Mouse (Mus musculus): Measurements from ENCODE around the gene Asic3. TPM values are rescaled to one million over a fixed set of nuclear protein-coding genes. Genes with fewer than 3 reads are reported as not detected.
"Not testable (repeated sequence)": the region's sequence is repeated elsewhere in the genome, so short reads cannot be mapped to it uniquely, and the experiment has no call there.

Asic3 gene
- polyA plus RNA-seq, 1 experiment from 2014 or later, result not detected

- H3K36me3 ChIP-seq (ENCODE audit: control insufficient read depth, insufficient read depth, low read length), result no peaks in the 10 kb centered on the region
- H3K9ac ChIP-seq (ENCODE audit: low read length), result no peak overlapping the region
- 0 out of 2 replicates have a peak, but pooled peaks cover 2% of the 10 kb centered on the region for H3K27me3 ChIP-seq (replicated peaks; ENCODE audit: control insufficient read depth, insufficient read depth, low read length)
- H3K9me3 ChIP-seq (ENCODE audit: control insufficient read depth, low read length), result no peaks in the 10 kb centered on the region
- no peak for DNase-seq (ENCODE audit: low spot score)
- ATAC-seq (replicated peaks; ENCODE audit: low FRiP score, low TSS enrichment, low read depth), result no peak
- H3K4me1 ChIP-seq (replicated peaks; ENCODE audit: control insufficient read depth, insufficient read depth, low read length), result peaks cover 17% of the 10 kb centered on the region
- WGBS, result 75% methylated on average over 7 of the region's 7 CpGs
- H3K27ac ChIP-seq (ENCODE audit: low read depth), result no peak overlapping the region
- no peak overlapping the region for H3K4me3 ChIP-seq (ENCODE audit: low read depth, low read length)
- H3K4me2 ChIP-seq (ENCODE audit: low read length), result no peak overlapping the region
Observed at GRCm38 (mm10) chr5:24392724-24393123, 20.5 kb upstream of the Asic3 start.

- Histone ChIP-seq H3K36me3 (ENCODE audit: control insufficient read depth, insufficient read depth, low read length) (no peaks in the 10 kb centered on the region), H3K4me2 (ENCODE audit: low read length) (peak within 1 kb of the TSS; percentile 56), H3K4me3 (ENCODE audit: low read depth, low read length) (peak within 1 kb of the TSS; percentile 61), H3K27me3 (replicated peaks; ENCODE audit: control insufficient read depth, insufficient read depth, low read length) (0 out of 2 replicates have a peak, but pooled peaks cover 2% of the 10 kb centered on the region), H3K27ac (ENCODE audit: low read depth) (peak within 1 kb of the TSS; percentile 72), H3K4me1 (replicated peaks; ENCODE audit: control insufficient read depth, insufficient read depth, low read length) (peaks cover 9% of the 10 kb centered on the region), H3K9me3 (ENCODE audit: control insufficient read depth, low read length) (no peaks in the 10 kb centered on the region), H3K9ac (ENCODE audit: low read length) (peak within 1 kb of the TSS; percentile 51)
- 24% methylated on average over 7 of the region's 7 CpGs for WGBS
- DNase-seq (ENCODE audit: low spot score) (peak; percentile 84), ATAC-seq (replicated peaks; ENCODE audit: low FRiP score, low TSS enrichment, low read depth) (no peak)
Observed at GRCm38 (mm10) chr5:24393392-24393997, 19.7 kb upstream of the Asic3 start, which contains the start of gene Abcb8. Gene Abcb8 (plus strand): TSS chr5:24393663.

- Histone ChIP-seq H3K27ac (ENCODE audit: low read depth) (peak overlapping the region; percentile 72), H3K36me3 (ENCODE audit: control insufficient read depth, insufficient read depth, low read length) (no peaks in the 10 kb centered on the region), H3K27me3 (replicated peaks; ENCODE audit: control insufficient read depth, insufficient read depth, low read length) (0 out of 2 replicates have a peak, but pooled peaks cover 2% of the 10 kb centered on the region), H3K9me3 (ENCODE audit: control insufficient read depth, low read length) (no peaks in the 10 kb centered on the region), H3K9ac (ENCODE audit: low read length) (peak overlapping the region; percentile 51), H3K4me2 (ENCODE audit: low read length) (peak overlapping the region; percentile 56), H3K4me3 (ENCODE audit: low read depth, low read length) (peak overlapping the region; percentile 61), H3K4me1 (replicated peaks; ENCODE audit: control insufficient read depth, insufficient read depth, low read length) (peaks cover 8% of the 10 kb centered on the region)
- peak; percentile 95 for ATAC-seq (replicated peaks; ENCODE audit: low FRiP score, low TSS enrichment, low read depth)
- DNase-seq (ENCODE audit: low spot score), result peak; percentile 98
- WGBS, result 2% methylated on average over 36 of the region's 36 CpGs
Observed at GRCm38 (mm10) chr5:24394165-24394894, 18.9 kb upstream of the Asic3 start.

GRCm38 (mm10) chr5:24396254-24396653 lies 16.9 kb upstream of the Asic3 start:
- 89% methylated on average over 6 of the region's 6 CpGs for WGBS
- H3K9me3 ChIP-seq (ENCODE audit: control insufficient read depth, low read length); ATAC-seq (replicated peaks; ENCODE audit: low FRiP score, low TSS enrichment, low read depth); H3K4me3 ChIP-seq (ENCODE audit: low read depth, low read length); H3K27ac ChIP-seq (ENCODE audit: low read depth); H3K36me3 ChIP-seq (ENCODE audit: control insufficient read depth, insufficient read depth, low read length); H3K4me1 ChIP-seq (replicated peaks; ENCODE audit: control insufficient read depth, insufficient read depth, low read length); H3K4me2 ChIP-seq (ENCODE audit: low read length); H3K27me3 ChIP-seq (replicated peaks; ENCODE audit: control insufficient read depth, insufficient read depth, low read length); DNase-seq (ENCODE audit: low spot score); H3K9ac ChIP-seq (ENCODE audit: low read length): not testable (repeated sequence)

- Histone ChIP-seq H3K9me3 (ENCODE audit: control insufficient read depth, low read length) (no peaks in the 10 kb centered on the region), H3K4me2 (ENCODE audit: low read length) (no peak overlapping the region), H3K4me3 (ENCODE audit: low read depth, low read length) (no peak overlapping the region), H3K9ac (ENCODE audit: low read length) (no peak overlapping the region), H3K4me1 (replicated peaks; ENCODE audit: control insufficient read depth, insufficient read depth, low read length) (0 out of 2 replicates have a peak, but pooled peaks cover 4% of the 10 kb centered on the region), H3K27ac (ENCODE audit: low read depth) (no peak overlapping the region), H3K27me3 (replicated peaks; ENCODE audit: control insufficient read depth, insufficient read depth, low read length) (no peaks in the 10 kb centered on the region), H3K36me3 (ENCODE audit: control insufficient read depth, insufficient read depth, low read length) (peaks cover 30% of the 10 kb centered on the region; the same call in 1 of the 2 replicates)
- WGBS, result 88% methylated on average over 10 of the region's 10 CpGs
- no peak for DNase-seq (ENCODE audit: low spot score)
- no peak; the same call in 1 of the 2 replicates for ATAC-seq (replicated peaks; ENCODE audit: low FRiP score, low TSS enrichment, low read depth)
Observed at GRCm38 (mm10) chr5:24399686-24400085, 13.5 kb upstream of the Asic3 start.

GRCm38 (mm10) chr5:24400362-24400761 lies 12.8 kb upstream of the Asic3 start:
- H3K4me3 ChIP-seq (ENCODE audit: low read depth, low read length), result no peak overlapping the region
- H3K27ac ChIP-seq (ENCODE audit: low read depth), result no peak overlapping the region
- no peaks in the 10 kb centered on the region for H3K9me3 ChIP-seq (ENCODE audit: control insufficient read depth, low read length)
- H3K9ac ChIP-seq (ENCODE audit: low read length), result no peak overlapping the region
- H3K36me3 ChIP-seq (ENCODE audit: control insufficient read depth, insufficient read depth, low read length), result peaks cover 30% of the 10 kb centered on the region; the same call in 1 of the 2 replicates
- 86% methylated on average over 11 of the region's 11 CpGs for WGBS
- no peak overlapping the region for H3K4me2 ChIP-seq (ENCODE audit: low read length)
- ATAC-seq (replicated peaks; ENCODE audit: low FRiP score, low TSS enrichment, low read depth), result no peak
- H3K27me3 ChIP-seq (replicated peaks; ENCODE audit: control insufficient read depth, insufficient read depth, low read length), result no peaks in the 10 kb centered on the region
- no peaks in the 10 kb centered on the region for H3K4me1 ChIP-seq (replicated peaks; ENCODE audit: control insufficient read depth, insufficient read depth, low read length)
- DNase-seq (ENCODE audit: low spot score), result no peak

GRCm38 (mm10) chr5:24400911-24401605 lies 12.1 kb upstream of the Asic3 start:
- Histone ChIP-seq H3K9me3 (ENCODE audit: control insufficient read depth, low read length) (no peaks in the 10 kb centered on the region), H3K27ac (ENCODE audit: low read depth) (no peak overlapping the region), H3K9ac (ENCODE audit: low read length) (no peak overlapping the region), H3K4me3 (ENCODE audit: low read depth, low read length) (no peak overlapping the region), H3K36me3 (ENCODE audit: control insufficient read depth, insufficient read depth, low read length) (peaks cover 35% of the 10 kb centered on the region), H3K27me3 (replicated peaks; ENCODE audit: control insufficient read depth, insufficient read depth, low read length) (no peaks in the 10 kb centered on the region), H3K4me1 (replicated peaks; ENCODE audit: control insufficient read depth, insufficient read depth, low read length) (no peaks in the 10 kb centered on the region), H3K4me2 (ENCODE audit: low read length) (no peak overlapping the region)
- ATAC-seq (replicated peaks; ENCODE audit: low FRiP score, low TSS enrichment, low read depth) (no peak), DNase-seq (ENCODE audit: low spot score) (no peak)
- 87% methylated on average over 5 of the region's 5 CpGs for WGBS

- no peaks in the 10 kb centered on the region for H3K9me3 ChIP-seq (ENCODE audit: control insufficient read depth, low read length)
- H3K27me3 ChIP-seq (replicated peaks; ENCODE audit: control insufficient read depth, insufficient read depth, low read length), result no peaks in the 10 kb centered on the region
- H3K4me2 ChIP-seq (ENCODE audit: low read length), result no peak overlapping the region
- no peak overlapping the region for H3K27ac ChIP-seq (ENCODE audit: low read depth)
- WGBS, result 75% methylated on average over 9 of the region's 9 CpGs
- no peaks in the 10 kb centered on the region for H3K4me1 ChIP-seq (replicated peaks; ENCODE audit: control insufficient read depth, insufficient read depth, low read length)
- no peak overlapping the region for H3K4me3 ChIP-seq (ENCODE audit: low read depth, low read length)
- peaks cover 40% of the 10 kb centered on the region for H3K36me3 ChIP-seq (ENCODE audit: control insufficient read depth, insufficient read depth, low read length)
- ATAC-seq (replicated peaks; ENCODE audit: low FRiP score, low TSS enrichment, low read depth) (no peak; the same call in 1 of the 2 replicates), DNase-seq (ENCODE audit: low spot score) (no peak)
- no peak overlapping the region for H3K9ac ChIP-seq (ENCODE audit: low read length)
Observed at GRCm38 (mm10) chr5:24401969-24402368, 11.2 kb upstream of the Asic3 start.

All from intestine, embryonic 14.5 days (tissue).